Mouse (Mus musculus) adrenal gland, postnatal 25 days (tissue): ENCODE data around the gene Olfr103. TPM values are rescaled to one million over a fixed set of nuclear protein-coding genes. Genes with fewer than 3 reads are reported as not detected.

ENCODE experiments used
- DNase-seq: peaks from one replicate; pipeline ENCODE4 v3.0.0; 2021; ENCODE audit warnings: mixed read lengths
- long read RNA-seq: library from polyadenylated mRNA; stranded (forward); transcript quantifications from one replicate; pipeline ENCODE4 v2.0.0, GENCODE M21; 2021
- total RNA-seq: library from RNA; stranded (reverse); gene quantifications from 2 replicates; pipeline ENCODE4 v1.2.3, GENCODE M21; 2021

The Olfr103 gene
- total RNA-seq: not detected in 2 replicates
- long read RNA-seq: 0 reads

- no peak for DNase-seq
These were observed at the start of gene Olfr103 for GRCm38 (mm10) chr17:37339598-37339997. Olfr103 (minus strand) TSS chr17:37339698.

- no peak for DNase-seq
These were observed 39.2 kb upstream of the Olfr103 start, which contains the start of gene Olfr105-ps for GRCm38 (mm10) chr17:37378733-37379132. Olfr105-ps (plus strand) TSS chr17:37379033.

DNA sequence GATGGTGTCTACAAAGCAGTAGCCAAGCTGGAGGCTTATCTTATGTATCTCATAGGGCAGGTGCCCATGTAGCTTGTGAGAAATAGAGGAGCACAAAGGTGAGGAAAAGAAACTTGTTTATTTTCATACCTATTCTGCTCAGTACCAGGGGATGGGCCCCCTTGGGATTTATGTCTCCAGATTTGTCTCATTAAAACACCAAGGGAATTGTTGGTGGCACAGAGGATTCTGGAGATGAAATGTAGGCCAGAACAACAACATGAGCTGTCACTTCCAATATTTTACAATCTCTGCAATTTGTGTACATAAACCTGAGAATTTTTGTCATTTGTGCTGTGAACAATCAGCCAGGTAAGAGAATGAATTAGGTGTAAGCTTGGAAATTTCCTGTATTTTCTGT is 19.8 kb upstream of the Olfr103 start, which contains the start of gene Olfr104-ps:
TSS of gene Olfr104-ps (plus strand) at position 301 of the 400 bp plus-strand sequence.
- DNase-seq: no peak

GRCm38 (mm10) chr17:37316954-37317353 is 22.5 kb downstream of the Olfr103 start, which contains the start of gene Olfr102:
Olfr102 (minus strand) TSS chr17:37317054.
- DNase-seq: no peak

GRCm38 (mm10) chr17:37310146-37310699 is 29.3 kb downstream of the Olfr103 start:
- no peak for DNase-seq

DNA sequence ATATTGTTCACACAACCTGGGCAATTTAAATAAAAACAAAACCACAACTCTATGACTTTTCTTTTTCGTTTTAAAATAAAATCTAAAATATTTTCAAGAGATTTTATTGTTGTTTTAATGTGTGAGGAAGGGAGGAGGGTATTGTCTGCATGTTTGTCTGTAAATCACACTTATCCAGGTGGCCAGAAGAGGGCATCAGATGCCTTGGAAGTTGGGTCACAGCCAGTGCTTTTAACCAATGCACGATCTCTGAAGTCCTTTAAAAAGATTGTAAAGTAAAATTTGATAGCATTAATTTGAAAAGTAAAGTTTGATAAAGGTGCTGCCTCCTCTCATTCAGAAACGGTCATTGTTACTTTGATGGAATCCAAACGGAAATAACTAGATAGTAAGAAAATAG is 31.0 kb downstream of the Olfr103 start:
- no peak for DNase-seq

- no peak for DNase-seq
These were observed 35.3 kb downstream of the Olfr103 start, which contains the start of gene Olfr101 for GRCm38 (mm10) chr17:37304213-37304612. Olfr101 (minus strand) TSS chr17:37304313.

Other genes starting within 250 kb of the Olfr103 start
- not detected in 2 replicates for gene Olfr91, start 241.4 kb downstream of the Olfr103 start, total RNA-seq
- gene Olfr92, start 219.6 kb downstream of the Olfr103 start, total RNA-seq: not detected in 2 replicates
- not detected in 2 replicates for gene Olfr93, start 178.2 kb downstream of the Olfr103 start, total RNA-seq
- not detected in 2 replicates for gene Ubd, start 145.8 kb downstream of the Olfr103 start, total RNA-seq
- gene Olfr94, start 138.7 kb downstream of the Olfr103 start, total RNA-seq: not detected in 2 replicates
- not detected in 2 replicates for gene Olfr95, start 126.6 kb downstream of the Olfr103 start, total RNA-seq
- not detected in 2 replicates for gene Olfr96, start 119.6 kb downstream of the Olfr103 start, total RNA-seq
- gene Olfr97, start 102.4 kb downstream of the Olfr103 start, total RNA-seq: not detected in 2 replicates
- not detected in 2 replicates for gene Olfr98, start 75.9 kb downstream of the Olfr103 start, total RNA-seq
- gene H2-M3, start 69.5 kb downstream of the Olfr103 start, total RNA-seq: 2.6 and 5.4 TPM in 2 replicates
- gene Olfr99, start 56.2 kb downstream of the Olfr103 start, total RNA-seq: not detected in 2 replicates
- not detected in 2 replicates for gene Olfr101, start 35.4 kb downstream of the Olfr103 start, total RNA-seq
- gene Olfr102, start 22.6 kb downstream of the Olfr103 start, total RNA-seq: not detected in 2 replicates
- gene Olfr104-ps, start 19.9 kb upstream of the Olfr103 start, total RNA-seq: not detected in 2 replicates
- not detected in 2 replicates for gene Olfr105-ps, start 39.3 kb upstream of the Olfr103 start, total RNA-seq
- not detected in 2 replicates for gene Olfr106-ps, start 50.7 kb upstream of the Olfr103 start, total RNA-seq
- not detected in 2 replicates for gene Olfr107, start 59.5 kb upstream of the Olfr103 start, total RNA-seq
- not detected in 2 replicates for gene Olfr108, start 105.8 kb upstream of the Olfr103 start, total RNA-seq
- not detected in 2 replicates for gene Olfr109, start 119.2 kb upstream of the Olfr103 start, total RNA-seq
- gene H2-M2, start 143.9 kb upstream of the Olfr103 start, total RNA-seq: not detected in 2 replicates
- gene Olfr110, start 152.8 kb upstream of the Olfr103 start, total RNA-seq: not detected in 2 replicates
- gene Olfr111, start 168.3 kb upstream of the Olfr103 start, total RNA-seq: 0.39 TPM in 1 of 2 replicates, not detected in the other
- gene Olfr112, start 229.8 kb upstream of the Olfr103 start, total RNA-seq: not detected in 2 replicates
- gene Olfr113, start 238.0 kb upstream of the Olfr103 start, total RNA-seq: not detected in 2 replicates